Mouse (Mus musculus) T-helper 17 cell (primary cell): ENCODE measurements around the gene Mrps18a.

ENCODE experiments used
- in situ Hi-C, 2 experiments: fragments of 300-600 bp; cut with MboI, MseI; formaldehyde crosslinking; loops; 1 replicate in 1 of 2; 2 replicates in 1 of 2; pipeline ENCODE4 v1.15.1; 2025; ENCODE audit warnings: high pct_unique_total_duplicates in 2 of 2

Mrps18a gene

GRCm38 (mm10) chr17:46143578-46144423, 33.0 kb downstream of the Mrps18a start, which contains the start of gene Rsph9:
Gene Rsph9, minus strand, starts transcription at chr17:46144216.
- in situ Hi-C loops, result no loop called here

DNA sequence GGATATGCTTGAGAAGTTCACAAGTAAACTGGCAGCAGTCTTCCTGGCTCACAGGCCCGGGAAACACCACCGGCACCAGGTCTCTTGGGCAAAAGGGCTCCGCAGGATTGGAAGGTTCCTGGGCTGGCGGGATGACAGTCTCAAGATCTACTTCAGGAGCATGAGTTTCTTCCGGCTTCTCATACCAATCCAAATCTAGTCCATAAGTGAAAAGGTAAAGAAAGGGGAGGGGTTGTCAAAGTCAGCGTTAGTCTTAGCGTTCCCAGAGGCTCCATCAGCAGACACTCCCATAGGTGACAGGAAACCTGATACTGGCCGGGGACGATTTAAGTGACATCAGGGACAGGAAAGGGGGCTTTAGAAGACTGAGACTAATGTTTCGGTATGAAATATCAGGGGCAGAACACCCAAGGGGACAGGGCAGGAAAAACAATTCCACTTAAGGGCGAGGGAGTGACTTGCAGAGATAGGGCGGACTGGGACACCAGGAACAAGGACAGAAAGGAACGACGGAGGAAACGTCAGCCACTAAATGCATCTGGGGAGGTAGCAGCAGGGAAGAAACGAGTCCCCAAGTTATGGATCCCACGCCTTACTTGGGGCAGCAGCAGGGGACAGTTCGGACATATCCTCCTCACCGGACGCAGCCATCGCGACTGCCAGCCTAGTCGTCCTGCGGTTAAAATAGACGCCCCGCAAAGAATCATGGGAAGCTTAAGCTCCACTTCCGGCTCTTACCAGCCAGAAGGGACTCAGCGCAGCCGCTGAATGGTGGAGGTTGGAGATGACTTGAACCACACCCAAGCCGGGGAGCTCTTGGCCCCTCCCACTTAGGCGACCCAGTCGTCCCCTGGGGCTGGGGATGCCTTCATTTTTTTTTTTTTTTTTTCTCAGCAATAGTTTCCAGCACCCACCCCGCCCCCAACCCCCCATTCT, 42.3 kb downstream of the Mrps18a start, which contains the start of gene Mad2l1bp:
Mad2l1bp (minus strand) TSS at position 707 of the 936 bp plus-strand sequence.
- in situ Hi-C loops, result loop anchor here in 1 of 2 experiments (25.0 kb wide), 1 partner anchor 1884 kb away; the partner anchor contains the start of gene 1700122O11Rik

GRCm38 (mm10) chr17:46154336-46154735, 43.5 kb downstream of the Mrps18a start:
- in situ Hi-C loops, result loop anchor here in 1 of 2 experiments (25.0 kb wide), 1 partner anchor 1883 kb away; the partner anchor contains the start of gene 1700122O11Rik

GRCm38 (mm10) chr17:46156680-46157079, 45.9 kb downstream of the Mrps18a start:
- in situ Hi-C loops, result loop anchor here in 1 of 2 experiments (5.0 to 25.0 kb wide), 2 partner anchors 579 to 1881 kb away; partner anchors contain the start of gene 1700122O11Rik

GRCm38 (mm10) chr17:46157131-46157530, 46.3 kb downstream of the Mrps18a start:
- in situ Hi-C loops, result loop anchor here in 1 of 2 experiments (5.0 to 25.0 kb wide), 2 partner anchors 580 to 1880 kb away; partner anchors contain the start of gene 1700122O11Rik

DNA sequence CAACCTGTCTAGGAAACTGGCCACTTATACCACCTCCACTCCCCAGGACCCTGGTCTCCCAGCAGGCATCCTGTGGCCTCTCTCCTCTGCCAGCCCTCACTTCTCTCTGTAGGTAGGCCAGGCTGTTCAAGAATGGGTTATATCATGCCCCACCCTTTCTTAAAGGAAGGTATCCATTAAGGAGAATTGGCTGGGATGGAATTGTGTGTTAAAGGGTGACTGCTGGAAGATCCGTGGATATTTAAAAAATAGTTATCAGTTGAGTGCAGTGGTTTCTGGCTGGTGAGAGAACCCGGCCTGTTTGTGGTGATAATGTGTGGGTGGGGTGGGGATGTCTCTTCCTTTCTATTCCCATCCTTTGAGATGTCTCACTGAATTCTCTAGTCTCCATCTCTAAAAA, 48.5 kb downstream of the Mrps18a start:
- in situ Hi-C loops, result loop anchor here in 1 of 2 experiments (5.0 to 25.0 kb wide), 2 partner anchors 582 to 1878 kb away; partner anchors contain the start of gene 1700122O11Rik

DNA sequence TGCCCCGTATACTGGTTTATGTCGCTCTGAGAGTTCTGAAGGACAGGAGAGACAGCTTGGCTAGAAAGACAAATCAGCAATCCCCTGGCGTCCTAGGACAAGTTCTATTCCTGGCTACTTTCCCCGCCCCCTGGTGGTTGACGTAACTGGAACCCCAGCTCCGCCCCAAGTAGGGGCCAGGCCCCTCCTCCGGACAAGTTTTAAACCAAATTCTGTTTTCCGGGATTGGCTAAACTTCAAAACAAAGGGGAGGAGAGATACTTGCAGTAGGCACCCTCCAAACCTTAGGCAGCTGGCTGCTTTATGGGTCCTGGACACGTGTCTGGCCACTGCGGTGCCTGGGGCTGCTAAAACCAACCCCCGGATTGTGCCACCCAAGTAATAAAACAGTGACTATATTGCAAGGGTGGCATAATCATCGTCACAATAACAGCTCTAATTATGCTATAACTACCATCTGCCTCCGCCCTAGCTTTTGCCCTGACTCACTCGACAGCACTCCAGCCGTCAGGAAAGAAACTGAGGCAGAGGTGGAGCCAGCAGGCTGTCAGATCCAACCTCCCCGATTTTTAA, 49.4 kb downstream of the Mrps18a start:
- in situ Hi-C loops, result loop anchor here in 1 of 2 experiments (25.0 kb wide), 1 partner anchor 1877 kb away; the partner anchor contains the start of gene 1700122O11Rik

GRCm38 (mm10) chr17:46160686-46161085, 49.9 kb downstream of the Mrps18a start, which contains the start of gene Gtpbp2:
Gene Gtpbp2, plus strand, starts transcription at chr17:46161032.
- in situ Hi-C loops, result loop anchor here in 1 of 2 experiments (25.0 kb wide), 1 partner anchor 1877 kb away; the partner anchor contains the start of gene 1700122O11Rik

DNA sequence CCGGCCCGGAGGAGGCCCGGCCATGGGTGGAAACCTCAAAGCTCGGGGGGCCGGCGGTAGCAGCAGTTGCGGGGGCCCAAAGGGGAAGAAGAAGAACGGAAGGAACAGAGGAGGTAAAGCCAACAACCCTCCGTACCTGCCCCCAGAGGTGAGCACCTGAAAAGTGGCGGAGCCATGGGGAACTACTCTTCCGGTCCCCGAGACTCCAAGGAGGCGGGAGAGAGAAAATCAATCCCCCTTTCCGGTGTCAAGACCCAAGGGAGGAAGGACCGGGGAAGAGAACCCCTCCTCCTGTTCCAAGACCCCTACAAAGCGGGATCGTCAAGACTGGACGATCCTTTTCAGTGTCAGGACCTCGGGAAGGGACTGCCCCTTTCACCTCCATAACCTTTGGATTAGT, 50.4 kb downstream of the Mrps18a start:
- in situ Hi-C loops, result loop anchor here in 1 of 2 experiments (25.0 kb wide), 1 partner anchor 1876 kb away; the partner anchor contains the start of gene 1700122O11Rik

DNA sequence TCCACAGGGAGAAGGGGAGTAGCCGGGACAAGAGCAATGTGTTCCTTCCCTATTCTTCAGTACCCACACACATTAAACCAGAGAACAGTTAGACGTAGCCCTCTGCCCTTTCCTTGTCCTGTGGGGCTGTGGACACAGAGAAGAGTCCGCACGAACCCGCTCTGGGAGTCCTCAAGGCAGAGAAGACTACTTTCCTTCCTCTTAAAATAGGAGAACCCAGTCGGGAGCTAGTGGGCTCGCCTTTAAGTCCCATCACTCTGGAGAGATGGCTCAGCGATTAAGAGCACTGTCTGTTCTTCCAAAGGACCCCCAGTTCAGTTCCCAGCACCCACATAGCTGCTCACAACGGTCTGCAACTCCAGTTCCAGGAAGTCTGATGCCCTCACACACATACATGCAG, 50.9 kb downstream of the Mrps18a start:
- in situ Hi-C loops, result loop anchor here in 1 of 2 experiments (25.0 kb wide), 1 partner anchor 1876 kb away; the partner anchor contains the start of gene 1700122O11Rik

DNA sequence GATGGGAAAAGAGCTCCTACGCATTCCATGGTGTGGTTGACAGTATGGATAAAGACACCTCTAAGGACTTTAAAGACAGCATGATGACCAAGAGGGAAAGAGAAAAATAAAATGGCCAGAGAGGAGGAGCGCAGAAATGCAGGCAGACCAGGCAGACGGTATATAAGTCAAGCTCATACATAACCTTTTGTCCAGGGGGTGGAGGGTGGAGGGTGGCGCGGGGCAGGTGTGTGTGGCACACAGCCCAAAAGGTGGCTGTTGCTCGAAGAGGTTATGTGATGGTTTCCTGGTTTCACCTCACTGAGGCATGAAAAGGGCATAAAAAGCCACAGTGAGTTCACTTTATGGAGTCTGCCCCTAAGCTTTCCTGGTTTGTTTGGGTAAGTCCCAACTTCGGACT, 51.8 kb downstream of the Mrps18a start:
- in situ Hi-C loops, result loop anchor here in 1 of 2 experiments (25.0 kb wide), 1 partner anchor 1875 kb away; the partner anchor contains the start of gene 1700122O11Rik

GRCm38 (mm10) chr17:46162951-46163421, 52.2 kb downstream of the Mrps18a start:
- in situ Hi-C loops, result loop anchor here in 1 of 2 experiments (25.0 kb wide), 1 partner anchor 1874 kb away; the partner anchor contains the start of gene 1700122O11Rik

DNA sequence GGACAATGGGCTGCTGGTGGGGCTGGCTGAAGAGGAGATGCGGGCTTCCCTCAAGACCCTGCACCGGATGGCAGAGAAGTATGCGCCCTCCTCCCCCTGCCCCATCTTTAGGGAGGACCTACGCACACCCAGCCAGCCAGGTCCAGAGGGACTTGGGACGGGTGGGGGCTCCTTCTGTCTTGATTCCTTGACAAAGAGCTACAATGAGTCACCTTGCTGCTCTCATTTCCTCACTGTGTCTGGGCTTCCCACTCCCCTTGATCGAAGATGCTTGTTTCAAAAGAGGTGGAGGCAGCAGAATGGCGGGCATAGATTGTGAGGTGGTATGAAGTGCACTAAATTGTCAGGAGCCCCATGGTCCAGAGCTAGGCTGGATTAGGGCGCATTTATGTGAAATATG, 53.5 kb downstream of the Mrps18a start:
- in situ Hi-C loops, result loop anchor here in 1 of 2 experiments (25.0 kb wide), 1 partner anchor 1873 kb away; the partner anchor contains the start of gene 1700122O11Rik

GRCm38 (mm10) chr17:46164791-46165190, 54.0 kb downstream of the Mrps18a start:
- in situ Hi-C loops, result loop anchor here (5.0 to 25.0 kb wide), 2 partner anchors 38 to 1873 kb away; partner anchors contain the start of genes 1700122O11Rik (in 1 of the 2), Polh (in 1 of the 2) and Xpo5 (in 1 of the 2)

- in situ Hi-C loops, result loop anchor here (5.0 to 25.0 kb wide), 2 partner anchors 37 to 1872 kb away; partner anchors contain the start of genes 1700122O11Rik (in 1 of the 2), Polh (in 1 of the 2) and Xpo5 (in 1 of the 2)
Measured at GRCm38 (mm10) chr17:46165460-46165859, 54.7 kb downstream of the Mrps18a start.

- in situ Hi-C loops, result loop anchor here (5.0 to 25.0 kb wide), 2 partner anchors 36 to 1871 kb away; partner anchors contain the start of genes 1700122O11Rik (in 1 of the 2), Polh (in 1 of the 2) and Xpo5 (in 1 of the 2)
Measured at GRCm38 (mm10) chr17:46166270-46166669, 55.5 kb downstream of the Mrps18a start.

DNA sequence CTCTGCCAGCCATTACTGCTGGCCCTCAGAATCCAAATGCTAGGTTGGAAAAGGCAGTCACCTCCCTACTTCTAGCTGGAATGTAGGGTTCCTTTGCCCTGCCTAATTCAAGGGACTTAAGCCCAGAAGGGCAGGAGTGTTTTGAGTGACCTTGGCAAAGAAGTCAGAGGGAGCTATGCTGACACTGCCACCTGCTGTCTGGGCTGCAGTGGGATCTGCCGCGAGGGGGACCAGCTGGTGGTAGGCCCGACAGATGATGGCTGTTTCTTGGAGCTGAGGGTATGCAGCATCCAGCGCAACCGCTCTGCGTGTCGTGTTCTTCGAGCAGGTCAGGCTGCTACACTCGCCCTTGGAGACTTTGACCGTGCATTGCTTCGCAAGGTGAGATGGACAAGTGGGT, 56.2 kb downstream of the Mrps18a start:
- in situ Hi-C loops, result loop anchor here (5.0 to 25.0 kb wide), 2 partner anchors 35 to 1870 kb away; partner anchors contain the start of genes 1700122O11Rik (in 1 of the 2), Polh (in 1 of the 2) and Xpo5 (in 1 of the 2)

DNA sequence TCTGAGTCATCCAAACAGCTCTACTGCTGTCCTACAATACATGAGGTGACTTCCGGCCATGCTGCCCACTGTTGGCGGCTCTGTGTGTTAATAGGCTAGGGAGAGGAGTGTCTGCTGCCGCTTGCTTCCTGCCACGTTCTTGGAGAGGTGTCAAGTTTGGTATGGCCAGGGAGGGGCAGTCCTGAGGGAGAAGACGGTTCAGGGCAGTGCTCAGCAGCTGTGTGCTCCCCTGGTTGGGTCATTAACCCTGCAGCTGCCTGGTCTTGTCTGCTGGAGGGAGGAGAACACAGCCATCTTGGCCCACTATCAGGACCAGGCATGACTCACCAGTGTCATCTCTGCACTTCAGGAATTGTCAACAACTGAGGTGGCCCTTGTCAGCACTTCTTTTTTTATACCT, 57.5 kb downstream of the Mrps18a start:
- in situ Hi-C loops, result loop anchor here (5.0 to 25.0 kb wide), 2 partner anchors 34 to 1869 kb away; partner anchors contain the start of genes 1700122O11Rik (in 1 of the 2), Polh (in 1 of the 2) and Xpo5 (in 1 of the 2)

- in situ Hi-C loops, result loop anchor here (5.0 to 25.0 kb wide), 2 partner anchors 34 to 1869 kb away; partner anchors contain the start of genes 1700122O11Rik (in 1 of the 2), Polh (in 1 of the 2) and Xpo5 (in 1 of the 2)
Measured at GRCm38 (mm10) chr17:46168768-46169167, 58.0 kb downstream of the Mrps18a start.
